Mouse (Mus musculus) induced T-regulatory cell, adult 2 months (primary cell): ENCODE measurements around the gene Rnf214.
A peak's percentile ranks its signal among the peaks of the same experiment; 100 is the strongest.

Experiments used
- DNase-seq: peaks from one replicate; pipeline ENCODE4 v3.0.0-alpha.2; 2012; ENCODE audit warnings: low read depth

Gene Rnf214

GRCm38 (mm10) chr9:45935628-45936210 is 29.0 kb upstream of the Rnf214 start, which contains the start of gene Tagln:
TSS of gene Tagln (minus strand) at chr9:45936058.
- no peak for DNase-seq

- DNase-seq = no peak
These were observed 26.1 kb upstream of the Rnf214 start for GRCm38 (mm10) chr9:45932571-45933415.

GRCm38 (mm10) chr9:45931958-45932357 is 25.2 kb upstream of the Rnf214 start:
- no peak for DNase-seq

- DNase-seq = no peak
These were observed 22.6 kb upstream of the Rnf214 start for GRCm38 (mm10) chr9:45929285-45929684.

GRCm38 (mm10) chr9:45919895-45920294 is 13.2 kb upstream of the Rnf214 start:
- no peak for DNase-seq

- no peak for DNase-seq
These were observed 10.6 kb upstream of the Rnf214 start for GRCm38 (mm10) chr9:45917041-45917934.

- no peak for DNase-seq
These were observed 8.9 kb upstream of the Rnf214 start for GRCm38 (mm10) chr9:45915659-45916058.

- peak; percentile 64 for DNase-seq
These were observed 5.0 kb upstream of the Rnf214 start for GRCm38 (mm10) chr9:45911673-45912072.

- no peak for DNase-seq
These were observed 4.3 kb upstream of the Rnf214 start for GRCm38 (mm10) chr9:45910995-45911394.

- DNase-seq = peak; percentile 70
These were observed 342 bp upstream of the Rnf214 start for GRCm38 (mm10) chr9:45907078-45907428.

GRCm38 (mm10) chr9:45905811-45906237 is 887 bp downstream of the Rnf214 start:
- no peak for DNase-seq

GRCm38 (mm10) chr9:45905196-45905595 is 1.5 kb downstream of the Rnf214 start:
- peak; percentile 20 for DNase-seq

GRCm38 (mm10) chr9:45893681-45894080 is 13.0 kb downstream of the Rnf214 start:
- no peak for DNase-seq

- no peak for DNase-seq
These were observed 28.8 kb downstream of the Rnf214 start for GRCm38 (mm10) chr9:45877928-45878327.

- DNase-seq = no peak
These were observed 36.4 kb downstream of the Rnf214 start for GRCm38 (mm10) chr9:45870265-45870664.

- DNase-seq = no peak
These were observed 37.5 kb downstream of the Rnf214 start for GRCm38 (mm10) chr9:45869181-45869580.

- no peak for DNase-seq
These were observed 44.9 kb downstream of the Rnf214 start for GRCm38 (mm10) chr9:45861813-45862212.

GRCm38 (mm10) chr9:45859364-45859763 is 47.3 kb downstream of the Rnf214 start:
- DNase-seq = no peak

GRCm38 (mm10) chr9:45854136-45854535 is 52.6 kb downstream of the Rnf214 start:
- no peak for DNase-seq

- no peak for DNase-seq
These were observed 53.0 kb downstream of the Rnf214 start for GRCm38 (mm10) chr9:45853695-45854094.

- DNase-seq = no peak
These were observed 54.9 kb downstream of the Rnf214 start for GRCm38 (mm10) chr9:45851776-45852175.

GRCm38 (mm10) chr9:45851330-45851729 is 55.4 kb downstream of the Rnf214 start:
- no peak for DNase-seq
